Mouse (Mus musculus): Measurements from ENCODE around the gene Wwox. TPM values are rescaled to one million over a fixed set of nuclear protein-coding genes. Genes with fewer than 3 reads are reported as not detected.

Gene Wwox
- polyA plus RNA-seq, 1 experiment from 2014 or later: 14.3 TPM

GRCm38 (mm10) chr8:114890478-114890877 is 451.0 kb downstream of the Wwox start:
- Histone ChIP-seq H3K4me2 (no peak overlapping the region), H3K9ac (no peak overlapping the region), H3K27me3 (peaks cover 33% of the 10 kb centered on the region), H3K9me3 (no peaks in the 10 kb centered on the region), H3K36me3 (replicated peaks) (no peaks in the 10 kb centered on the region), H3K4me3 (replicated peaks) (no peak overlapping the region), H3K4me1 (peaks cover 22% of the 10 kb centered on the region), H3K27ac (no peak overlapping the region)
- 58% methylated on average over 5 of the region's 5 CpGs for WGBS
- peak; percentile 23; the same call in 1 of the 2 replicates for ATAC-seq (ENCODE audit: low FRiP score)

DNA sequence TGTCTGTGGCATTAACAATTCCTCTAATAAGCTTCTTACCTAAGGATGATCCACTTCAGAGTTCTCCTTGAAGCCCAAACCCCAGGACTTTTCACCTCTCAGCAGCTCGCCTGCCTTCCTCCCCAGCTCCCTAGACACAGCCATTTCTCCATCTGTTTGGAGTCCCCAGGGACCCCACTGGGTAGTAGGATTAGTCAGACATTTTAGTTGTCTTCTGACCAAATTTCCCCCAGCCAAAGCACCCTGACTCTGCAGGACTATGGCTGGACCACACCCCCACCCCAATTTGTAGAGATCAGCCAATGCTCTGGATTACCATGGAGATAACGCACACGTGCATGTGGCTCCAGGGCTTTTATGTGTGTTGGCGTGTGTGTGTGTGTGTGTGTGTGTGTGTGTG is 451.8 kb downstream of the Wwox start:
- WGBS: 76% methylated on average over 4 of the region's 4 CpGs

GRCm38 (mm10) chr8:114897432-114897831 is 458.0 kb downstream of the Wwox start:
- no peak overlapping the region for H3K9ac ChIP-seq

More for the DNA sequence above, 451.8 kb downstream of the Wwox start:
- ATAC-seq (ENCODE audit: low FRiP score): no peak
- no peak overlapping the region for H3K4me3 ChIP-seq (replicated peaks)
- peaks cover 31% of the 10 kb centered on the region for H3K27me3 ChIP-seq
- no peaks in the 10 kb centered on the region for H3K9me3 ChIP-seq
- H3K36me3 ChIP-seq (replicated peaks): no peaks in the 10 kb centered on the region
- H3K9ac ChIP-seq: no peak overlapping the region
- no peak overlapping the region for H3K27ac ChIP-seq
- H3K4me1 ChIP-seq: peaks cover 19% of the 10 kb centered on the region
- no peak overlapping the region for H3K4me2 ChIP-seq

GRCm38 (mm10) chr8:114899157-114899556 is 459.7 kb downstream of the Wwox start:
- Histone ChIP-seq H3K4me1 (peaks cover 15% of the 10 kb centered on the region), H3K9me3 (no peaks in the 10 kb centered on the region), H3K27me3 (peaks cover 37% of the 10 kb centered on the region), H3K36me3 (replicated peaks) (no peaks in the 10 kb centered on the region), H3K4me2 (peak overlapping the region; percentile 33), H3K4me3 (replicated peaks) (no peak overlapping the region), H3K9ac (no peak overlapping the region), H3K27ac (peak overlapping the region; percentile 37; the same call in 1 of the 2 replicates)
- peak; percentile 92 for ATAC-seq (ENCODE audit: low FRiP score)
- 9% methylated on average over 12 of the region's 12 CpGs for WGBS

More at GRCm38 (mm10) chr8:114897432-114897831, 458.0 kb downstream of the Wwox start:
- no peak overlapping the region for H3K27ac ChIP-seq
- no peak overlapping the region for H3K4me2 ChIP-seq
- H3K36me3 ChIP-seq (replicated peaks): no peaks in the 10 kb centered on the region
- 85% methylated on average over 8 of the region's 8 CpGs for WGBS
- H3K4me3 ChIP-seq (replicated peaks): no peak overlapping the region
- ATAC-seq (ENCODE audit: low FRiP score): no peak
- peaks cover 45% of the 10 kb centered on the region for H3K27me3 ChIP-seq
- peaks cover 15% of the 10 kb centered on the region for H3K4me1 ChIP-seq
- no peaks in the 10 kb centered on the region for H3K9me3 ChIP-seq

GRCm38 (mm10) chr8:114902584-114902983 is 463.1 kb downstream of the Wwox start:
- 87% methylated on average over 5 of the region's 5 CpGs for WGBS
- no peak for ATAC-seq (ENCODE audit: low FRiP score)
- Histone ChIP-seq H3K27me3 (peaks cover 31% of the 10 kb centered on the region), H3K4me3 (replicated peaks) (no peak overlapping the region), H3K4me2 (no peak overlapping the region), H3K4me1 (peaks cover 27% of the 10 kb centered on the region), H3K27ac (no peak overlapping the region), H3K9me3 (no peaks in the 10 kb centered on the region), H3K9ac (no peak overlapping the region), H3K36me3 (replicated peaks) (no peaks in the 10 kb centered on the region)

- Histone ChIP-seq H3K4me3 (replicated peaks) (no peak overlapping the region), H3K4me1 (peaks cover 32% of the 10 kb centered on the region), H3K36me3 (replicated peaks) (no peaks in the 10 kb centered on the region), H3K27me3 (peaks cover 22% of the 10 kb centered on the region), H3K27ac (no peak overlapping the region), H3K9ac (no peak overlapping the region), H3K4me2 (no peak overlapping the region), H3K9me3 (no peaks in the 10 kb centered on the region)
- ATAC-seq (ENCODE audit: low FRiP score): no peak
- 77% methylated on average over 8 of the region's 8 CpGs for WGBS
Observed at GRCm38 (mm10) chr8:114908086-114908485, 468.6 kb downstream of the Wwox start.

DNA sequence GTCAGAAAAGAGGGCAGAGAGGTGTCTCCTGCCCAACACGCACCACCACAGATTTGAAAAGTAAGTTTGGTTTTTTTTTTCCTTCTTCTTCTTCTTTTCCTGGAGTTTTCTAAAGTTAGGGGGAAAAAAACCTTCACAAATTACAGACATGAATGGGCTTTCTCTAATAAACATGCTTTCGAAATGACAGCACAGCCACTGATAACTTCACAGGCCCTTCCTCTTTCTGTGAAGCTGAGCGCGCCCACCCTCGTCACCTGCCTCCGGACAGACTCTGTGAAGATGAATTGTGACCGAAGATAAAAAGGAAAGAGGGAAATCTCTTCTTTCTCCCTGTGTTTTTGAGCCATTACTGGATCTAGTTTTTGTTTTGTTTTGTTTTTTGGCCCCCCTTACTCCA is 469.1 kb downstream of the Wwox start:
- Histone ChIP-seq H3K27me3 (peaks cover 22% of the 10 kb centered on the region), H3K9me3 (no peaks in the 10 kb centered on the region), H3K27ac (no peak overlapping the region), H3K4me3 (replicated peaks) (no peak overlapping the region), H3K4me2 (no peak overlapping the region), H3K4me1 (peaks cover 32% of the 10 kb centered on the region), H3K36me3 (replicated peaks) (no peaks in the 10 kb centered on the region), H3K9ac (no peak overlapping the region)
- WGBS: 86% methylated on average over 7 of the region's 7 CpGs
- ATAC-seq (ENCODE audit: low FRiP score): no peak

DNA sequence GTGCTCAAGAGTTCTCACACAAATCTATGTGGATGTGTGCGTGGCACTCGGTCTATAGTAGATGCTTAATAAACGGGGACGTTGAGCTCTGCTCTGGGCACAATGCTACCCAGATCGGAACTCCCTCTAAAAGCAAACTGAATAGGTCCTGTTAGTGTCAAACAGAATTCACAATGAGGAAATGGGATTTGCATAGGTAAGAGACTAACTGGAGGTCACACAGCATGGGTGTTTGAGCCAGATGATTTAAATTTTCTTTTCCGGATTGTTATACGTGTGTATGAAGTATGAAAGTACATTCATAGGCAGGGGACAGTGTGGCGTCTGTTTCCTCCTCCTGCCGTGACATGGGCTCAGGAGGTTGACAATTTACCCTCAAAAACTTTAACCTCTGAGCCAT is 469.7 kb downstream of the Wwox start:
- Histone ChIP-seq H3K27me3 (peaks cover 22% of the 10 kb centered on the region), H3K9ac (no peak overlapping the region), H3K27ac (no peak overlapping the region), H3K4me2 (no peak overlapping the region), H3K4me3 (replicated peaks) (no peak overlapping the region), H3K36me3 (replicated peaks) (no peaks in the 10 kb centered on the region), H3K4me1 (peaks cover 32% of the 10 kb centered on the region), H3K9me3 (no peaks in the 10 kb centered on the region)
- ATAC-seq (ENCODE audit: low FRiP score): no peak
- 69% methylated on average over 9 of the region's 9 CpGs for WGBS

- no peaks in the 10 kb centered on the region for H3K36me3 ChIP-seq (replicated peaks)
- H3K9ac ChIP-seq: no peak overlapping the region
- H3K4me3 ChIP-seq (replicated peaks): no peak overlapping the region
- 49% methylated on average over 17 of the region's 17 CpGs for WGBS
- peaks cover 32% of the 10 kb centered on the region for H3K4me1 ChIP-seq
- ATAC-seq (ENCODE audit: low FRiP score): no peak
- no peaks in the 10 kb centered on the region for H3K9me3 ChIP-seq
- H3K27me3 ChIP-seq: peaks cover 27% of the 10 kb centered on the region
- peak overlapping the region; percentile 33 for H3K4me2 ChIP-seq
- H3K27ac ChIP-seq: no peak overlapping the region
Observed at GRCm38 (mm10) chr8:114911031-114911580, 471.7 kb downstream of the Wwox start.

DNA sequence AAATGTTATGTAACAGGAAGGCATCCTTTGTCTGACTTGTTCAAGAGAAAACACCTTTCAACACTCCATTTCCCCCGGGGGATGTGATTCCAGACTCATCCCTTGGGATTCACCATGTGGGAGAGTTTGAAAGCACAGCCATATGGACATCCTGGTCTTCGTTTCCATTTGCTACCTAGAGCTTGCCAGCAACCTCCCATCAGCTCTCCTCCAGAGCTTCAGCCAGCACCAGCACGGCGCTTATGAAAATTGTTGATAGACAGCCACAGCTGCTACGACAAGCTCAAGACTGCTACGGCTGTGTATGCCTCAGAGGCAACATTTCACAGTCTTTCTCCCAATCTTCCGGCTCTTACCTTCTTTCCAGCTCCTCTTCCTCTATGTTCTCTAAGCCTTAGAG is 484.2 kb downstream of the Wwox start:
- peaks cover 9% of the 10 kb centered on the region; the same call in 1 of the 2 replicates for H3K4me1 ChIP-seq
- H3K27ac ChIP-seq: no peak overlapping the region
- H3K4me2 ChIP-seq: no peak overlapping the region
- H3K27me3 ChIP-seq: peaks cover 29% of the 10 kb centered on the region
- no peak overlapping the region for H3K4me3 ChIP-seq (replicated peaks)
- no peak for ATAC-seq (ENCODE audit: low FRiP score)
- no peak overlapping the region for H3K9ac ChIP-seq
- 81% methylated on average over 7 of the region's 7 CpGs for WGBS
- no peaks in the 10 kb centered on the region for H3K36me3 ChIP-seq (replicated peaks)
- no peaks in the 10 kb centered on the region for H3K9me3 ChIP-seq

DNA sequence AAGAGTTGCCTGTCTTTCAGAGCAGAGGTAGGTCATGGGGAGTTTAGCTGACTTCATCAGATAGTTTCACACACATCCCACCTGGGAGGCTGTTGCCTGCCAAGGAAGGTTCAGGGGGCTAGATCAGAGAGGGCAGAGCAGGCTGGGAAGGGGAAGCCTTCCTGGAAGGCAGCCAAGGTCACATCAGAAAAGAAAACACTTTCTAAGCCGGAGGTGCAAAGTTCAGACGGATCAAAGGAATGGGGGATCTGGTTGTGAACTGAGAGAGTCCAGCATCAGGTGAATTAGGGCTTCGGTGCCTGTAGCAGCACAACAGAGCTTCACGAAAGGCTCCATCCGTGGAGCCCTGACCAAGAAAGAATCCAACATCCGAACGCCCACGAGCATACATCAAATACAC is 488.0 kb downstream of the Wwox start:
- H3K27ac ChIP-seq: no peak overlapping the region
- peaks cover 14% of the 10 kb centered on the region for H3K4me1 ChIP-seq
- H3K36me3 ChIP-seq (replicated peaks): no peaks in the 10 kb centered on the region
- 78% methylated on average over 8 of the region's 8 CpGs for WGBS
- peaks cover 65% of the 10 kb centered on the region for H3K27me3 ChIP-seq
- H3K4me3 ChIP-seq (replicated peaks): no peak overlapping the region
- H3K4me2 ChIP-seq: no peak overlapping the region
- H3K9ac ChIP-seq: no peak overlapping the region
- H3K9me3 ChIP-seq: no peaks in the 10 kb centered on the region
- ATAC-seq (ENCODE audit: low FRiP score): no peak

DNA sequence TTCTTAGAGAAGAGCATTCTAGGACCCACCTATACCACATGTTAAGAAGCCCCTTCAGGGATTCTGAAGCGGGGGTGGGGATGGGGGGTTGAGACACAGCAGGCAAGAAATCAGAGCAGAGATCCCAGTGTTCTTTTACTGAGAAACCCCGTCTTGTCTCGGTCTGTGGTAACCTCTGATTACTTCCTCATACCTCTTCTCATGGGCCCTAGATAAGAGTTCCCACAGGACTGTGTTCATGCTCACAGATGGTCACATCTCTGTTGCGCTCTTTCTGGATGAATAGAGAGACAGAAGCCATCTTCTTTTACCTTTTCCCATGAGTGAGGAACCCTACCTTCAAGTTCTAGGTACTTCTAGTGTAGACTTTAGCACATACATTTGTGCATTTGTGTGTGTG is 488.5 kb downstream of the Wwox start:
- peaks cover 68% of the 10 kb centered on the region for H3K27me3 ChIP-seq
- no peak overlapping the region for H3K9ac ChIP-seq
- no peak overlapping the region for H3K4me3 ChIP-seq (replicated peaks)
- no peak overlapping the region for H3K27ac ChIP-seq
- ATAC-seq (ENCODE audit: low FRiP score): no peak
- no peaks in the 10 kb centered on the region for H3K9me3 ChIP-seq
- 86% methylated on average over 4 of the region's 4 CpGs for WGBS
- H3K36me3 ChIP-seq (replicated peaks): no peaks in the 10 kb centered on the region
- no peak overlapping the region for H3K4me2 ChIP-seq
- H3K4me1 ChIP-seq: peaks cover 19% of the 10 kb centered on the region

- WGBS: 94% methylated on average over 4 of the region's 4 CpGs
- ATAC-seq (ENCODE audit: low FRiP score): no peak
- Histone ChIP-seq H3K4me3 (replicated peaks) (no peak overlapping the region), H3K4me2 (no peak overlapping the region), H3K36me3 (replicated peaks) (no peaks in the 10 kb centered on the region), H3K4me1 (peaks cover 21% of the 10 kb centered on the region), H3K27ac (no peak overlapping the region), H3K27me3 (peaks cover 69% of the 10 kb centered on the region), H3K9ac (no peak overlapping the region), H3K9me3 (no peaks in the 10 kb centered on the region)
Observed at GRCm38 (mm10) chr8:114929597-114929996, 490.1 kb downstream of the Wwox start.
